Mouse (Mus musculus) c-Kit-positive CD71-positive TER-119-positive erythroid progenitor cells, embryonic 14.5 days (primary cell): ENCODE results near the gene Ror1.

ENCODE experiments used
- DNase-seq: peaks from one replicate; pipeline ENCODE4 v3.0.0-alpha.2; 2013; ENCODE audit warnings: low spot score

Gene Ror1

DNA sequence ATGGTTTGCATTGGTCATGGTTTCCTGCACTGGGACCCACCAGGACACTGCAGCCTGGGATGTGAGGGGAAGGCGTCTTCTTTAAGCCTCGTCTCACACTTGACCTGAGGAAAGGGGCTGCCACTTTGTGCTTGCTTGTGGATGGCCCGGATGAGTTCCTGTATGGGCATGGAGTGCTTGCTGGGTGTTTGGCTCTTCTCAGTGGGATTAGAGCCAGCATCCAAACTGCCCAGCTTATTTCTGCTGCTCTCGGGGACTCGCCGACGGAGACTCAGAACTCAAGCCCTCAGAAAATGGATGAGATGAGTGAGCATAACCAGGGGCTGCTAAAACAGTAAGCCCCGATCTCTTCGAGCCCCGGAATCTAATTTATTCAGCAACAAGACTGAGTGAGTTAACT lies 157.1 kb downstream of the Ror1 start:
- no peak for DNase-seq

DNA sequence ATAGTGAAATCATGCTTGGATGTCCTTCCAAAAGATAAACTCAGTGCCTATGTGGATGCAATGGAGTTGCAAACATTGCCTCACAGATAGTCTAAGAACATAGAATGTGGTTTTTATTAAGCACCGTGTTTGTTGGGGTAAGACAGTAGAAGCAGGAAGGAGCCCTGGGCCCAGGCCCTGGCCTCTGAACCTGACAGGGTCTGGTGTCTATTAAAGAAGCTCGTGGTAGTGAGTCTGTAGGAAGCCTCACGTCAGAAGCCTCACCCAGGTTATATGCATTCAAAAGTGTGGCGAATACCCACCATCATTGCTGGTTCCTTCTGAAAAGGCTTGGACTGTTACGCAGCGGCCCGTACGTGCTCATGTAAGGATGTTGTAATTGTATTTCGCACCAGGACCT lies 157.8 kb downstream of the Ror1 start:
- DNase-seq = no peak

DNA sequence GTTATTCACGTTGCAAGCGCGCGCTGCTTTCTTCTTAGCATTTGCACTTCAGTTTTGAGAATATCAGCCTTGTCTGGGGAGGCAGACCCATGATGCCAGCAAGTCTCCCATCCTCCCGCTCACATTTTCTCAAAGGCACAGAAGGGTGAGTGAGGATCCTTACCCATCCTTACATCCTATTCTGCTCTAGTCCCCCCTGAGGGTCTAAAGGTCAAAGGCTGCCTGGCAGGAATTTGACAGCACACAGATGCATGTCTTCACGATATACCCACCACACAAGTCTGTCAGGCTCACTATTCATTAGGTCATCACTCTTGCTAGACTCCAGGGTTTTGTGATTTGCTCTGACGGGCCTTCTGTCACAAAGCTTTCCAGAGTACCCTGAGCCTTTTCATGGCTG lies 158.2 kb downstream of the Ror1 start:
- no peak for DNase-seq

DNA sequence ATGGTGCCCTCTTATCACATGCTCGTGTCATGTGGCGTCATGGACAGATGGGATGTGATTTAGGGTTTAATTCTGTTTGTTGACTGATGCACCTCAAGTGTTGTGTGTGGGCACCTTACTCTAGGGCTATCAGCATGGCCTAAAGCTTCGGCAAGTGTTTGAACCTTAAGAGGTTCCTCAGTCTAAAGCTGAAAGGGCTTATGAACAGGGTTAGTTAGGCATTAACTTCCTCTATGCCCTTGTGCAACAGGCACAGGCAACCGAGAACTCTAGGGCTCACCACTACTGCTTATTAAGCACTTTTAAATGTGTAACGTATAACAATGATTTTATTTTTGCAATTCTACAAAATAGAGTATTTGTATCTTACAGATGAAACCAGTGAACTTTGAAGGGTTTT lies 162.9 kb downstream of the Ror1 start:
- DNase-seq = no peak

DNA sequence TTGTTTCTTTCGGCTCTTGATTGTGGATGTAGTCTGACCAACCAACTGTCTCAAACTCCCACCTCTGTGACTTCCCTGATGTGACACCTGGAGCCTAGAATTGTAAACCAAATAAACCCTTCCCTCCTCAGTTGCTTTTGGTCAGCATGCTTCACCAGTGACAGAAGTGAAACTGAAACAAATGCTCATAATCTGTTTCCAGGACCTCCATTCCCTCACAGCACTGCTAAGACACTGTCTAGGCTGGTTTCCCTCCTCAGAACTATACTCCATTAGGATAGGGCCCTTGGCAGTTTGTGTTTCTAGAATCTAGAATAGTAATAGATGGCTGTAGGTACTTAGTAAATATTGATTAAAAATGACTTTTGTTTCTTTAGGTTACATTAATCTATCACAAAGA lies 168.3 kb downstream of the Ror1 start:
- DNase-seq = no peak

DNA sequence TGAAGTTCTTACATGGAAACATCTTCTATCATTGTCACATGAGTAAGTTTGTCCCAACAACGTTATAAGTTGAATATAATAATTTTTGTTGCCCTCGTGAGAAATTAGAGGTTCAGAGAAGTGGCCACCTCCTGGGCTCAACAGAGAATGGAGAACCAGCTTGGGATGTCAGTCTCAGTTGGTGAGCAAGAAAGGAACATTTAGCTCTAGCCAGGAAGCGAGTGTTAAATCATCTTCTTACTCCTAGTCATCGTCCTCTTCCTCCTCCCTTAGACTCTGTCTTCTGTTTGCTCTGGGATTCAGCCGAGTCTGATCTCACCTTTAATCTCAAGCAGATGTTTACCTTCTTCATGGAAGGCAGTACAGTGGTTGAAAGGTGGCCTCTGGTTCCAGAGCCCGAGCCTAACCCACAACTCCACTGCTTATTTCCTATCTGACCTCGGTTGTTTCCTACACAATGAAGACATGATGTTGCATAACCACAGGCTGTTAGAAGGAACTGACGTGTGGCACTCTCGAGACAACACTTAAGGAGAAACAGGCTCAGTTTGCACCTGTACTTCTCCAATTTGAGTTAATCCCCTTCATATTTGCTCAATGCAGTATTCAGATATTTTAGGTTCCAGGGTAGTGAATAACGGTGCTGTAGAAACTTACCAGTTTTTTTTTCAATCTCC lies 175.6 kb downstream of the Ror1 start:
- no peak for DNase-seq

DNA sequence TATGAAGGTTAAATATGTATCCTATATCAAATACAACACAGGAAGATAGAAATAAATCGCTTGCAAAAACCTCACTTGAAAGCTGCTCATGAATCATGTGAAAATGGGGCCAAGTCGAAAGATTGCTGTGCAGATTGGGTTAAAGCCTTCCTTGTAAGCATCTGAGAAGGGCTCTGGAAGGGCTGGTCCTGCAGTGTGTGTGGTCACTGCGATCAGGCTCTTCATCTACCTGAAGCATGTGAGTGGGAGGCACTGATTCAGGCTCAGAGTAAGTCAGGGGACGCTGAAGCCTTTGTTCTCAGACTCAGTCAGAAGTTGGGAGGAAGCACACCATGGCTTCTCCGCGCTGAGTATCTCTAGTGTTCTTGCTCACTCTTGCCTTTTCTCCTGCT lies 176.1 kb downstream of the Ror1 start:
- no peak for DNase-seq

DNA sequence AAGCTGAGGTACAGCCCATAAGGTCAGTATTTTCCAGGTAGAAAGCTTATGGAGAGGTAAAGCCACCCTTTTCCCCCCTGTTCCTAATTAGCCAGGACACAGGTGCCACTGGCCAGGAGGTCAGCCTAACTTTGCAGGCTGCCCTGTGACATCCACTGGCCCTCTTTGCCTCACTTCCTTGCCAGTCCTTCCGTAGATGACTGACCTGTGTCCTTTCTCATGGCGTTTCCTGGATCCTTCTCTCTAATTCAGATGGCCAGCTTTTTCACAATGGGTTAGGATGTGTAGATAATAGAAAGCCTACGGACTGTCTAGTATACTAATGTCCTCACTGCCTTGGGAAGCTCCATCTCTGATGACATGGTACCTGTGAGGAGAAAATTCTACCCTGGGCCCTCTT lies 177.8 kb downstream of the Ror1 start:
- DNase-seq = no peak

DNA sequence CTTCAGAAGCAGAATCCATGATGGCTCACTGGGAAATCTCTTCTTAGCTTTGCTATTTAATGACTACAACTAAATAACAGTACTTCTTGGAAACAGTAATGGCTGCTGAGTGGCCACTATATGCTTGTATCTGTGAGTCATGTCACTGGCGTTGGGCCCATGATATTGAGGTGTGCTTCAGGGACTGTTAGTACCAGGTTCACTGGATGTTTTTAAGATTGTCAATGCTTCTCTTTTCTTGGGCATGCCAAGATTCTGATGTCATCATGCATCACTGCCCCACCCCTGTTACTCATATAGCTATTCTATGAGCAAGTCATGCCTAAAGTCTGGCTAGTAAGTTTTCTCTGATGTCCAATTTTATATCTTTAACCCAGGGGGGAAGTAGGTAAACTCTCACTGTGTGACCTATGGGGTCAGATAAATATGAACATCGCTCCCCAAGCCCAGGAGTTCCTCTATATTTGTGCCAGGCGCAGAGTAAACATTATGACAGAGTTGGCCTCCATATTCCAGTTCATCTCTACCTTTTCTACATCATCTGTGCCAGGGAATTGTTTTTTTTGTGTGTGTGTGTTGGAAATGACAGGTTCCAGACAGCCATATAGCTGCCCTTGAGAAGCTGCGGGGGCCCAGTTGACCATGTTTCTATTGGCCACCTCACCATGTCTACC lies 178.4 kb downstream of the Ror1 start:
- DNase-seq = no peak

DNA sequence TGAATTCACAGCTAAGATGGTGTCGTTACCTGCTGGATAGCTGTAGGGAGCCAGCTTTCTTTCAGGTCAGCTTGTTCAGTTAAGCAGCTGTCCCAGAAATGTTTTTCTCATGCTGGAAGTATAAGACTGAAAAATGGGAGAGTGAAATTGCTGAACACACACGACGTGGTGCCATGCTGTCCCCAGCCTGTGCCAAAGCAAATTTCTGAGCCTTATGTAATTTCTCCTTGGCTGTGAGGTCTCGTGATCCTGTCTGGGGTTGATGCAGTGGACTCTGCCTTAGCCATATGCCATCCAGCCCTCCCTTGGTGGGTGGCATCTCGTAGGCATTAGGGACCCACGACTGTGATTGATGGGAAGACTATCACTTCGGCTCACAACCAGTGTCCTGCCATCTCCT lies 180.9 kb downstream of the Ror1 start:
- DNase-seq = no peak

DNA sequence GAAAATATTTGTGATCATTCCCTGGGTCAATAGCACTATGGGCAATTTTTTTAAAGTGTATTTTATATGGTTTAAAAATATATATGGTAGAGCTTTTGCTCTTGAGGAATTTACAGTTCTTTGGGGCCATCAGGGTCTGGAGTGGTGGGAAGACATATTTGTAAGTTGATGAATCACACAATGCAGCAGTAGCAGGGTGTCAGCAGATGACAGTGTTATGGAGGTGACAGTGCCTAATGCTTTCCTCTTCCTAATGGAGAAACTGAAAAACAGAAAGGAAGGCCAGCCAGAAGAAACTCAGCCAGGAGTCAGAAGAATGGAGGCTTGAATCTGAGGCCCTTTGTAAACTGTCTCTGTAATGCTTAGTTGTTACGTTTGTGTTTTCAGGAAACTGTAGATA lies 181.4 kb downstream of the Ror1 start:
- DNase-seq = no peak

DNA sequence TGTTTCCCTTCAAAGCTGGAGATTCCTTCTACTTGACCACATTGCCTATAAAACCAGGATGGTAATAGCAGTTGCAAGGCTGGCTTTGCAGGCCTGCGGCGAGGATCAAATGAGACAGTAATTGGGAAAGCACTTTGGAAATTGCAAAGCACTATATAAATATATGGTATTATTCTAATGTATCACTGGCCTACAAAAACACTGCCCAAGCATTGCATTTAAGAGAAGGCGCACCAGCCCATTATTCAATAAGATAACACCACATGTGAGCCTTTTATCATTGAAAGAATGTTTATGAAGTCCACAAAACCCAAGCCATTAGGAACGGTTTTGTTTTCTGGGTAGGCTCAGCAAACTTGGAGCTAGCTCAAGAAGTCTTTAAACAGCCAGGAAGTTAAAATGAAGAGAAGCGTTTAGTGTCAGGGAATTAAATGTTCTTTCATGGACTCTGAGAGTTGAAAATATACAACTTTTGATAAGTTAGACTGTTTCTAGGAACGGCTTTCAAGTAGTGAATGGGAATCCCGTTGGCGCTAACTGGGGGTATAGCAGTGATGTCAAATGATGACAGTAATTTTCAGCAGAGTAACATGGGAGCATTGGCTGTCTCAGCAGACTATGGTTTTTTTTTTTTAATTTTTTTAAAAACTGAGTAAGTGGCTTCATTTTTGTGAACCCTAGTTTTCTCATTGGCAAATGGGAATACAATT lies 187.7 kb downstream of the Ror1 start:
- no peak for DNase-seq

DNA sequence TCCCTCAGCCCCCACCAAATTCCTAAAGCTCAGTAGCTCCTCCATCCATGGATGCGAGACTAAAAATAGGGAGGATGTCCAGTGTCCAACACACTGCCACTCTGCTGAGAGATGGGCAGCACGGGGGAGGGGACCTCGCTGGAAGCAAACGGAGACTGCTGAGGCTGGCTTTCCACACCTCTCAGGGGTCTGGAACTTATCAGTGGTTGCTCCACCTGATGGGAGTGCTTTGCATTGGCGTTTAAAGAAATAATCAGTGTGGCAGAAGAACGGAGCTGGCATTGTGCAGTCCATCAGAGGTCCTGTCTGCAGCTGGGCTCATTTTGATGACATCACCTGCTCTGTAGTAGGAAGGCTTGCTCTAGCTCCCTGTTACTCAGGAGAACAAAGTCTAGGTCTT lies 188.9 kb downstream of the Ror1 start:
- DNase-seq = no peak

DNA sequence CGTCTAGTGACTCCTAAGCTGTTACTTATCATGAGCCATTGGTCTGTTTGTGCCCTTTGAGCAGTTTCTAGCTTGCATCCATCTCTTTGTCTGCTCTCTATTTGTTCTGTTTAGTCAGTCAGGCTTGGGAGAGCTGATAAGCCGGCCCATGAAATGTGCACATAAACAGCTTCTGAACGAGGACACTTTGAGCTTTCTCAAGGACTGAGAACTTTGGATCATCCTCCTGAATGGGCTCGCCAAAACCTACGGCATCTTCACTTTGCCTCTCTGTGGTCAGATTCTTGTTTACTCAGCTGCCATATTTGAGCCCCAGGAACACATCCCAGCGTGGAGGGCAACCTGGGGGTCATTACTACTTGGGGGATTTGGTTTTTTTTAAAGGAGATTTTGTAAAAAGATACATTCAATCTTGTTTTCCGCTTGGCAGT lies 190.5 kb downstream of the Ror1 start:
- DNase-seq = no peak

DNA sequence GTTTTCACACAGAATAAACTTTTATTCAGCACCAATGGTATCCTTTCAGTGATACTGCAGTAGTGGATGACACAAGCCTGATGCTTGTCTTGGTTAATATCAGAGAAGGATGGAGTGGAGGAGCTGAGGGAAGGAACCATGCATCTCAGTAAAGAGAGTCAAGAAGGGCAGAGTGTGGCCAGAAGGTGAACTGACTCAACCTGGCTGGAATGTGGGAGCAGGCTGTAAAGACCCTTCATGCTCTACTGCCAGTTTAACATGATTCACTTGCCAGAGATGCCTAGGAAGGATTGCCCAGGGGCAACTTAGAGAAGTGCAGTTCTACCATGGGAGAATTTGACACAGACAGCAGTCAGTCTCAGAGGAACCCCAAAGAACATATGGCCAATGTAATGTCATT lies 191.2 kb downstream of the Ror1 start:
- no peak for DNase-seq

DNA sequence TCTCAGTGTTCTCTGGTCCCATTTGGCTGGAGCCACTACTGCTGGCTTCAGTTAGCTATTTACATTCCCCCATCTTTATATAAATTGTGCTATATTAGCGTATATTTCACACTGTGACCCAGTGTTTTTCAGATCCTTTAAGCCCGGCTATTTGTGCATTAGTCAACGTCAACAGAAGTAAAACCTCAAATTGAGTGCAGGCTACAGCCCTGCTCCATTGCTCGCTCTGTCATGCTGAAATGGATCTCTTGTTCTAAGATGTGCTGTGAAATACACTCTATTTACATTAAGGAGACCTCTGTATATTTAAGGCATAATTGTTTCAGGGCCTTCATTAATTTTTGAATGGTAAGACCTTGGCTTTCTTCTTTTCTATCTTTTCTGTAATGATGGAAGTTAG lies 192.2 kb downstream of the Ror1 start:
- DNase-seq = no peak

DNA sequence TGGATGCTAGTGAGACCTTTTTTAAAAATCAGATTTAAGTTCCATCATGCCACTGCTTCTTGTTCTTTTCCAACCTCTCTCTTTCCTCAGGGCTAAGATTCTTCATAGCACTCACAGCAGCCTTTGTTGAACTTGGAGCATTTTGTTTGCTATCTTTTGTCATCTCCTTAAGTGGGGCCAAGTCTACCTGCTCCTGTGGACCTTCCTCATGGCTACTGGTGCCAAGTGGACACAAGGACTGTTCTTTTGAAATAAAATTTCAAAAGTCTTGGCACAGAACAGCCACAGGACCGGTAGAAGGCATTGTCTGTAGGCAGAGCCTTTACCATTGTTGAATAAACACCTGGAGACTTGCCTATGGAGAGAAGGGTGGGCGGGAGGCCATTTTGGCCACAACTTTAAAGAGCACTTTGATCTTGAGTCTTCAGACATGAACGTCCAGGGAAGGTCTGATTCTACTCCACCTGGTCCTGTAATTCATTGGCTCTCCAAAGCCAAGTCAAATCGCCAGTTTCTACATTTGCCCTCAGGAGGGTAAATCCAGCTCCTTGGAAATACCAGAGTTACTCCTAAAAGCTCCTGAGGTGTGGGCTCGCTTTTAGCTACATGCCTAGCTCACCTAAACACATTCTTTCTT lies 195.5 kb downstream of the Ror1 start:
- DNase-seq = no peak

DNA sequence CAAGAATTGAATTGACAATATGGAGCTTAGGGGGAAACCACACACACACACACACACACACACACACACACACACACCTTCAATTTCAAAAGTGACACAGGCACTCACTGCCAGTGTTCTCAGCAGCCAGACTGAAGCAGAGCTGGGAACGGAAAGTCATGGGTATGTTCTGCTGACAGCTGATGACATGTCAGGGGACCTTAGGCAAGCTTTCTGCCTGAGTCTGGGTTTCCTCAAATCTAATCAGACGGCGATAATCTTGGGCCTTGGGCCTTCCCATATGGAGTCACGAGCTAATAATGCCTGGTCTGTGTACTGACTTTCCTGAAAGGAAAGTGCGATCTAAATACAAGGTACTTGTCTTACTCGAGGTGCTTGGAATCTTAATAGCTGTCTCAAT lies 202.1 kb downstream of the Ror1 start:
- no peak for DNase-seq

DNA sequence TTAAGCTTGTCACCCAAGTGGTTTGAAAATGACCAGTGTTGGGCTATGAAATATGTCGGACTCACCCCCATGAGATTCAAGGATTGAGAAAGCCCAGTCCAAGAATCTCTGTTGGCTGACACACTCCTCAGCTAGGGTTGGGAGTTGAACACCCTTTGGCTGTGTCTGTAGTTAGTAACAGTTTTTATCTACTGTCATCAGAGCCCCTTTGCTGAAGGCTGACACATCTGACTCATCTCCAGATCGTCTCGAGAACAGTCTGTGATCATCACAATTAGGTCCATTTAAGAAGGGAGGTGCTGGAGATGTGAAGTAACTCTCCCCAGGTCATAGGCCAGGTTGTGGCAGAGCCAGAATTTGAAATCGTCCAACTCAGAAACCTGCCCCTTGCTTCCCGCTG lies 203.0 kb downstream of the Ror1 start:
- DNase-seq = no peak

DNA sequence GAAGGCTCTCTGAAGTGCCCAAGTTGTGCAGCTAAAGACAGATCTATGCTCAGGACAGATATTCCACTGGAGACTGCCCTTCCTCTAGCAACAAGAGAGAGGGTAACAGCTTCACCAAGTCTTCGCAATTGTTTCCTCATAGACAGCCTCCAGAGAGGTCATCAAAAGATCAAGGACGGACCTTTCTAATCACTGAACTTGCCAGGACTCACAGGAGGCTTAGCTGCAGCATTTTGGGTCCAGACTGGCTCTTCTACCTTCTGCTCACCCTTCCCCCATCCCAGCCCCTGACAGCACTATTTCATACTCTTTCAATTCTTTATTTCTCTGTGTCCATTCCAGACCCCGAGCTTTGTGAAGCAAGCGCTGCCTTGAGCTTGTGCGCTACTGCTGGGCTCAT lies 204.6 kb downstream of the Ror1 start:
- DNase-seq = no peak

DNA sequence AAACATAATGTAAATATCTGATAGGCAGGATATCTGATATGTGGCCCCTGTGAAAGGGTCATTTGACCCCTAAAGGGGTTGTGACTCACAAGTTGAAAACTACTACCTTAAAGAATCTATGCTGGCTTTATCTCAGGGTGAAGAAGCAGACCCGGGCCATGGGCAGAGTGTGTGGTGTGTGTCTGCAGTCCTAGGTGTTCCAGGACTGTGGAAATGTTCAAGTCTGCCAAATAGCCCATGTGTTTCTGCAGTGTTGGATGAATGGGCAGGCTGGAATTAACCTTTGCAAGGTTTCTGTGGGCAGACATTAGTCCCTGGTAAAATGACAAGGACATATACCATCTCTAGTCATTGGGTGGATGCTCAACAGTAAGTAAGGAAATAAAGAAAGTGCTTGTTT lies 205.8 kb downstream of the Ror1 start:
- no peak for DNase-seq

DNA sequence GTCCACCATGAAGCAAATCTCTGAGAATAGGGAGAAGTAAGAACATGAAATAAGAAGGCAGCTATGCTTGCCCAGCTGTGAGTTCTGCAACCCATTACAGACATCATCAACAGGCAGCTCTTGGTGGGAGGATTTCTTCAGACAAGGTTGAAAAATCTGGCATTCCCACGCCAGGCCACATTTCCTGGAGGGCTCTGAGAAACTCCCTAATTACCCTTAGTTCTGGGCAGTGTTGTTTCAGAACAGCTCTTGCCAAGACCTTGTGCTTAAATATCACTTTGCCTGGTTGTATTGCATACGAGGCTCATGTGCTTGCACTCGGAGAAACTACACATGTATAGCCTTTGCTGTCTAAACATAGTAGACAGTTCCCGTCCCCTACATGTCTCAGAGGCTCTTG lies 211.8 kb downstream of the Ror1 start:
- DNase-seq = no peak
